Mouse (Mus musculus): Measurements from ENCODE around the gene Pcdh7.

Gene Pcdh7

DNA sequence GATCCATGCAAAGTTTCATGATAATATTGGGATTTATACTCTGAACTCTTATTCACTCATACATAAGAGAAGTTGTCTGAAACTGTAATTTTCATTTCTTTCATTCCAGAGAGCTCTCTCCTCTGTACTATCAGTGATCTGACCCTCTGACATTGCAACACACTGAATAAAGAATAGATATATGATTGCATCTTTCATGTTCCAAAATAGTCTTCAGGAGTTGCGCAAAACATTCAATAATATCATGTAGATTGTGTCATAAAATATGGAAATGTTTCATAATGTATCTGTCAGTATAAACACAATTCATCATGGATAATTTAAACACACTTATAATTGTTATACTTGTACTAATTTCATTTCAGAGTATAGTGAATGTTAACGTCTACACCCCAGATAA is 216.9 kb downstream of the Pcdh7 start:
- DNase-seq: no peak

- DNase-seq: no peak
Observed at GRCm38 (mm10) chr5:57940457-57940856, 222.7 kb downstream of the Pcdh7 start.

GRCm38 (mm10) chr5:57943176-57943575 is 225.4 kb downstream of the Pcdh7 start:
- DNase-seq: no peak

DNA sequence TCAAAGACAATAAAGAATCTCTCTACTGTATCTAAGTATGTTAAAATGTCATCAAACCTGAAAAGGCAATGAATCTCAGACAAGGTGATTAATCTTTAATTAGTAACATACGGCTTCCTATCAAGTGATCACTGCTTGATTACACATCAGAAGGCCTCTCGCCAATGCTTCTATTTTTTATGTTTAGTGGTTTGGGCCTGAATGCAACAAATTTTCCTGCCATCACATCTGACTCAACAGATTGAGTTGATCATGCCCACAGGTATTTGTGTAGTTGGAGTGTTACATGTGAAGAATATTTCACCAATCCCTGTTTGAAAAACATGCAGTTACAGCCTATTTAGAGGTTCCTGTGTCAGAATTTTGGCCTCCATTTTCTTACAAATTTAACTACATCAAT is 225.8 kb downstream of the Pcdh7 start:
- no peak for DNase-seq

- no peak for DNase-seq
Observed at GRCm38 (mm10) chr5:57945419-57945818, 227.7 kb downstream of the Pcdh7 start.

- DNase-seq: no peak
Observed at GRCm38 (mm10) chr5:57959317-57959716, 241.6 kb downstream of the Pcdh7 start.

DNA sequence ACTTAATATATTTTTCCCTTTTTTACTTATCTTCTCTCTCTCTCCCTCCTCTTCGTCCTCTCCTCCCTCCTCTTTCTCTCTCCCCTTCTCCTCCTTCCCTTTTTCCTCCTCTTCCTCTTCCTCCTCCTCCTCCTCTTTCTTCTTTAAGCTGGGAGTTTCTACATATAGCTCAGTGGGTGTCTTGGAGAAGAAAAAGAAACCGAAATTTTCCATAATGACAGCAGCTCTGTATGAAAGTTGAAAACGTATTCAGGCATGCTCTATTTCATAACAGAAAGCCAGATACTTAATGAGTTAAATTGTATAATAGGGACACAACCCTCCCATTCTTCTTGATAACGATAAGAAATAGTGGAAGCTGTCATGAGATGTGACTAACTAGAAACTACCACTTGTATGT is 246.0 kb downstream of the Pcdh7 start:
- no peak for DNase-seq

DNA sequence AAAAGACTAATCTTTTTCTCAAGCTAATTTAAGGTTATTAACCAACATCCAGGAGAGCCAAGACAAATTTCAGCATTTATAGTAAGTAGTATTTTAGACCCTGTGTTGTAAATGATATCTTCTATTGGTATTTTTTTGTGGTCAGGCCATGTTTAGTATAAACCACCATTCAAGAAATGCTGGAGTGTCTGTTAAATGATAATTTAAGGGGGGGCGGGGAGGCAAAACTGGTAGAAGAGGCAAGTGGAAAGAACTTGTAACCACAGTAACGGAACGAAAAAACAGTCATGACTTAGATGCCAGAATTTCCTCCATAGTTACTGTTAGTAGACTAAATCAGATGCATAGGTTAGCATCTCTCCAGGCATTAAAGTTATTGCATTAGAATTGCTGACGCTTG is 246.4 kb downstream of the Pcdh7 start:
- DNase-seq: no peak

- DNase-seq: no peak
Observed at GRCm38 (mm10) chr5:57993584-57993983, 275.8 kb downstream of the Pcdh7 start.

DNA sequence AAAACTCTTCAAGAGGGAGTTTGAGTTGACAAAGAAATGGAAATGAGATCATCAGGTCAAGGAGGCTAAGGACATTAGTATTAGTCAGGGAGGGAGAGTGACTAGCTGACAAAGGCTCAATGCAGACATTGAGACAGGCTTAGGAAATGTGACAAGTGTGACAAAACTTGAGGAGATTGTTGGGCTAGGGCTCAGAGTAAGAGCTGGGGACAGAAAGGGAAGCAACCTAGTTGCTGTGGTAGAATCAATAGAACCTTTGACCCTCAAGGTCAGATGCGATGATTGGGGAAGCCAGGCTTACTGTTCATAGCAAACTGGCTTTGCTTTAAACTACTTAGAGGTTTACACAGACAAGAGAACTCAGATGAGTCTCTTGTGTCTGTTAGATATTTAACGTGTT is 303.6 kb downstream of the Pcdh7 start:
- no peak for DNase-seq

DNA sequence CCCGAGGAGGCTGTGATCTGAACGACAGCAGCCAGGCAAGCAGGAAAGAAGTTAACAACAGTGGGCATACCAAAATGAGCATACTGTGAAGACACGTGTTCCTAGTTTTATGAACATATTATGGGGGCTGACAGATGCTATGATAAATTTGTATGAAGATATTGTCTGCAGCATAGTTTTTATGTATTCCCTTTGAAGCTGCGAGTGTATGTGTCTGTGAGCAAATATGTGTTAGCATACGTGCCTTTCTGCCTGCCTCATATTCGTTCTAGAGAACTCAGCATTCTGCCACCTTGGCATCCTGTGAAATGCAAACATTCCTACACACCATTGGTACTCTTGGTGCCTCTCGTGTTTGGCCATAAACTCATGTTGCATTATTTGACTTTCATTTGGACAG is 307.4 kb downstream of the Pcdh7 start:
- no peak for DNase-seq

DNA sequence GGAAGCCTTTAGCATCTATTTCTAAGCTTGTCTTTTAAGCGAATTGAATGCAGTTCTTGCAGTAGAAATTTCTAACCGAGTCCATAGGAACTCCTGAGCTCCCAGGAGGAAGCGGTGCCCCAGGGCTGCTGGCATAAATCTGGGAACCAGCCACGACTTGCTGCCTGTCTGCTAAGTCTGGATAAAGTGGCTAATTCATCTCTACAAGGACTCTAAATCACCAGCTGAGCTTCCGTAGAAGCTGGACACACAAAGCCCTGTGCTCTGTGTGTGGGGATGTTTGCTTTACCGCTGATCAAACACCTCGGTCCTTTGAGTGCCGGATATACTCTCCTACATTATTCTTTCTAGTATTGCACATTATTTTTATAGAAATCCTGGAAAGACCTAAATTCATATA is 308.0 kb downstream of the Pcdh7 start:
- DNase-seq: no peak

- DNase-seq: no peak
Observed at GRCm38 (mm10) chr5:58039875-58040274, 322.1 kb downstream of the Pcdh7 start.

GRCm38 (mm10) chr5:58044216-58044615 is 326.4 kb downstream of the Pcdh7 start:
- peak; percentile 2 for DNase-seq

DNA sequence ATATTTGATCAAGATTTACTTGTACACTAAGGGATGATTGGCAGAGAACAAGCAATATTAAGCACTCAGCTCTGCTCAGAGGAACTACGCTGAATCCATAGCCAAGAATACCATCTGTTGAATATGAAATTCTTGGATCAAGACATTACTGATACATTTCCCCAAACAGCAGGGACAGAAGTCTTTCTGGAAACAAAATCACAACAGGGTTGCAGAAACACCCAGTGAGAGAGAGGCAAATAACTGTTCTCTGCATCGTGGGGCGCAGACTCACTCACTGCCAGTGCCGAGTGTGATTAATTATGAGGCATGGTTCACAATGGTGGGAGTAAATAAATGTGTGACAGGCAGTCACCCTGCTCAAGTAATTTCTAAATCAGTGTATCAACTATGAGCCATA is 363.3 kb downstream of the Pcdh7 start:
- no peak for DNase-seq

DNA sequence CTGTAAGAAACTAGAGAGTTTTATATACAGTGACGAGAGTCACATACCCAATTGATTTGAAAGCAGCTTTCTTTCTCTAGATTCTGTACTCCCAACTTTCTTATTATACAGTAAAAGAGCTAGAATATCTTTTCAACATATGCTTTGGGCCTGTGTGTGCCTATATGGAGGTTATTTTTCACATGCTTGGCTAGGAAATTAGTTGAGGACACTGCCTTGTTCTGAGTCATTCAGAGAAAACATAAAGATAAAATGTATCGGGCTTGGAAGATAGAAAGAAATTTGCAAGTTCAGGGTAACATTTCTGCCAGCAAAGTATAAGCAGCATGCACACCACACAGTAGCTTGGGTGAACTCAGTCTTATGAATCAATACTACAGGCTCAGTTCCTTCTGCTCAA is 364.5 kb downstream of the Pcdh7 start:
- DNase-seq: no peak

- no peak for DNase-seq
Observed at GRCm38 (mm10) chr5:58083056-58083455, 365.3 kb downstream of the Pcdh7 start.

GRCm38 (mm10) chr5:58083972-58084371 is 366.2 kb downstream of the Pcdh7 start:
- no peak for DNase-seq

DNA sequence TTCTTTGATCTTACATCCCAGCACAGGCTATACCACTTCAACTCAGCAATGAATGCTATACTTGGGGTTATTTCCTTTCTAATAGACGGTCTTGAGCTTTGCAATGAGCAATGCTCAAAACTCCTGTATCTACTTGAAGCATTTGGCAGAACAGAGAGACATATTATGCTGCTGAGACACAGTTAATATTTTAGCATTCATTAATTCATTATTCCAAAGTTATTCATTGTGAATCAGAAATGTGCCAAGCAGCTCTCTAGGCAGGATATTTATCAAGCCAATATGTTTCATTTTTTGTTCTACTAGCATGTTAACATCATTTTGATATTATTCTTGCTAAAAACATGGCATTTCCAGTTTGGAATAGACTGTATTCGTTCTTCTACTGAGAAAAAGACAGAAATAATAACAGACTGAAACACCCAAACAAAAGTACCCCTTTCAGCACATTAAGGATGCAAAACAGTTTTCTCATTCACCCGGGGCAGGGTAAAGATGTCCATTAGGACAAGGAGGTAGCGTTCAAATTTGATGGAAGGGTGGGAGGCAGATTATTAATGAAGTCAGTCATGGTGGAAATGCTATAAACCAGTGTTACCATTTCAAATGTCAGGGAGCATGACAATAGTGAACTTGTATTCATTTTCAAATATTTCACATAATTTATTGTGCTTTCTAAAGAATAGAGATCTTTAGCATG is 391.0 kb downstream of the Pcdh7 start:
- no peak for DNase-seq

- no peak for DNase-seq
Observed at GRCm38 (mm10) chr5:58116096-58116495, 398.3 kb downstream of the Pcdh7 start.

DNA sequence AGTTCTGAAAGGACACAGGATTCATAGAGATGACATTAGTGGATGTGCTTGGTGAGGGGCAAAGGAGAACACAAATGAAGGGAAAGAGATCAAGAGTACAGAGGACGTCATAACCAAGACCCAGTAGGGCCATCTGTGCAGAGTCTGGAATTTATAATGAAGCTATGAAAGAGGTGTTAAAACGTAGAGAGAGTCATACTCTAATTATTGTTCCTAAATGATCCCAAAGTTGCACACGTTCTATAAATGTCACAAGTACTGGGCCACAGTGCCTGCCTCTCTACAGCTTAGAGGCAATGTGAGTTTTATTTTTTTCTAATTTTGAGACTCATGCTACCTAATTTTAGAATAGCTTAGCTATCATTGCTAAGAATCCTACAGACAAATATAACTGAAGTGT is 400.1 kb downstream of the Pcdh7 start:
- no peak for DNase-seq

- no peak for DNase-seq
Observed at GRCm38 (mm10) chr5:58118930-58119611, 401.3 kb downstream of the Pcdh7 start.

DNA sequence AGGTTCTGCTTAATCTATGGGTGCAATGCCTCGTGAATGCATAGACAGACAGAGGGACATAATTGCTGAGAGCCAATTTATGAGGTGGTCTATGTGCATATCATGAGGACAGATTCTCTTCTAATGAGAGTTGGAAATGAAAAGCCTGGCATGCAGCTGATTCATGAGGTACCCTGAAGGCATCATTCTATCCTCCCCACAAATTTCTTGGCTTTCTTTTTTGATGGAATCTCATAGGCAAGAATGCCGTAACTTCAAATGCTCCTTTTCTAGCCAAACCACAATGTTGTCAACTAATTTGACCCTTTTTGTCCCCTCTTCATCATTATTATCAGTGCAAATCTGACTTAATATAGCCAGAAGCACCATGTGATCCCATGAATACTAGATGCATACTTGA is 426.1 kb downstream of the Pcdh7 start:
- DNase-seq: no peak

GRCm38 (mm10) chr5:58153966-58154365 is 436.2 kb downstream of the Pcdh7 start:
- DNase-seq: no peak

DNA sequence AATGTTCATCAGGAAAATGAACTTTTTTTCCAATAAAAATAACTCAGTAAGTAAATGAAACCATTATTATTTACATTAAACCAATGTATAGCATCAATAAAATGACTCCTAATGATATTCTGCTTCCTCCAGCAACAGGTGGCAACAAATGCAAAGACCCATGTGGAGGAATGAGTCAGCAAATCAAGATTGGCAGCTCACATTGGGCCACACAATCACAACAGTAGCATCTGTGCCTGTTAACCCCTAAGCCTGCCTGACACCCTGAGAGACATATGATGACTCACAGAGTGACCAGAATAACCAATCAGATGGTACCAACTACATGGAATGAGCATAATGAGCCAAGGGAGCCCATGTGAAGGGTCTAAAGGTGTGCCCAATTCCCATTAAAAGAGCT is 454.5 kb downstream of the Pcdh7 start:
- no peak for DNase-seq

Measured in kidney, postnatal 14 days (tissue).